Mouse (Mus musculus): ENCODE results near the gene Erg.
A peak's percentile ranks its signal among the peaks of the same experiment; 100 is the strongest.

Erg gene

GRCm38 (mm10) chr16:95478558-95478957, 107.8 kb downstream of the Erg start:
- no peak for DNase-seq (ENCODE audit: low spot score)

- no peak for DNase-seq (ENCODE audit: low spot score)
These were observed 111.4 kb downstream of the Erg start for GRCm38 (mm10) chr16:95475041-95475440.

- DNase-seq (ENCODE audit: low spot score) = no peak
These were observed 112.4 kb downstream of the Erg start for GRCm38 (mm10) chr16:95473946-95474345.

- no peak for DNase-seq (ENCODE audit: low spot score)
These were observed 113.6 kb downstream of the Erg start for GRCm38 (mm10) chr16:95472771-95473170.

- DNase-seq (ENCODE audit: low spot score) = no peak
These were observed 116.9 kb downstream of the Erg start for GRCm38 (mm10) chr16:95469262-95470139.

- no peak for DNase-seq (ENCODE audit: low spot score)
These were observed 118.5 kb downstream of the Erg start for GRCm38 (mm10) chr16:95467893-95468292.

- peak; percentile 9 for DNase-seq (ENCODE audit: low spot score)
These were observed 119.8 kb downstream of the Erg start for GRCm38 (mm10) chr16:95466548-95466947.

- no peak for DNase-seq (ENCODE audit: low spot score)
These were observed 121.8 kb downstream of the Erg start for GRCm38 (mm10) chr16:95464609-95465008.

- no peak for DNase-seq (ENCODE audit: low spot score)
These were observed 122.6 kb downstream of the Erg start for GRCm38 (mm10) chr16:95463796-95464195.

GRCm38 (mm10) chr16:95461941-95462340, 124.5 kb downstream of the Erg start:
- no peak for DNase-seq (ENCODE audit: low spot score)

- no peak for DNase-seq (ENCODE audit: low spot score)
These were observed 126.1 kb downstream of the Erg start for GRCm38 (mm10) chr16:95460336-95460735.

- no peak for DNase-seq (ENCODE audit: low spot score)
These were observed 127.1 kb downstream of the Erg start for GRCm38 (mm10) chr16:95459325-95459691.

GRCm38 (mm10) chr16:95458590-95459324, 127.6 kb downstream of the Erg start:
- DNase-seq (ENCODE audit: low spot score) = no peak

GRCm38 (mm10) chr16:95457006-95457405, 129.4 kb downstream of the Erg start:
- no peak for DNase-seq (ENCODE audit: low spot score)

- DNase-seq (ENCODE audit: low spot score) = no peak
These were observed 130.5 kb downstream of the Erg start for GRCm38 (mm10) chr16:95455896-95456295.

- no peak for DNase-seq (ENCODE audit: low spot score)
These were observed 130.9 kb downstream of the Erg start for GRCm38 (mm10) chr16:95455461-95455860.

- no peak for DNase-seq (ENCODE audit: low spot score)
These were observed 134.0 kb downstream of the Erg start for GRCm38 (mm10) chr16:95452411-95452810.

- no peak for DNase-seq (ENCODE audit: low spot score)
These were observed 137.1 kb downstream of the Erg start for GRCm38 (mm10) chr16:95449361-95449725.

GRCm38 (mm10) chr16:95448643-95449360, 137.6 kb downstream of the Erg start:
- DNase-seq (ENCODE audit: low spot score) = no peak

- DNase-seq (ENCODE audit: low spot score) = no peak
These were observed 138.5 kb downstream of the Erg start for GRCm38 (mm10) chr16:95447896-95448295.

- no peak for DNase-seq (ENCODE audit: low spot score)
These were observed 140.0 kb downstream of the Erg start for GRCm38 (mm10) chr16:95446368-95446767.

- no peak for DNase-seq (ENCODE audit: low spot score)
These were observed 144.4 kb downstream of the Erg start for GRCm38 (mm10) chr16:95442023-95442422.

GRCm38 (mm10) chr16:95441179-95441578, 145.2 kb downstream of the Erg start:
- no peak for DNase-seq (ENCODE audit: low spot score)
